Mouse (Mus musculus) CH12.LX (cell line): Measurements from ENCODE around the gene Serpina12. TPM values are rescaled to one million over a fixed set of nuclear protein-coding genes. Genes with fewer than 3 reads are reported as not detected.
A peak's percentile ranks its signal among the peaks of the same experiment; 100 is the strongest.

Source experiments
- DNase-seq: peaks from one replicate; pipeline ENCODE4 v3.0.0-alpha.2; 2013; ENCODE audit errors: extremely low read depth
- H3K27ac ChIP-seq: 2 replicates; pipeline ENCODE4 v1.5.1; 2012; ENCODE audit warnings: low read depth, mild to moderate bottlenecking, control low read depth, moderate library complexity; ENCODE audit not compliant: insufficient read depth
- H3K27me3 ChIP-seq: replicated peaks from 2 replicates; pipeline ENCODE3; 2012; ENCODE audit warnings: inconsistent platforms
- H3K36me3 ChIP-seq, 2 experiments: replicated peaks in 1 of 2; 2 replicates each; pipeline versions ENCODE3 to v1.6.1; 2012; ENCODE audit warnings: inconsistent platforms in 1 of 2, low read length in 1 of 2, mild to moderate bottlenecking in 1 of 2, mixed read lengths in 1 of 2, moderate library complexity in 1 of 2; ENCODE audit not compliant: control insufficient read depth in 1 of 2, insufficient read depth in 1 of 2
- H3K4me1 ChIP-seq, 2 experiments: 2 replicates each; pipeline ENCODE4 v1.6.1; 2012; ENCODE audit warnings: inconsistent platforms in 1 of 2, moderate library complexity in 1 of 2; ENCODE audit not compliant: insufficient read depth in 2 of 2, control insufficient read depth in 1 of 2
- H3K4me2 ChIP-seq: 2 replicates; pipeline ENCODE4 v1.6.1; 2012; ENCODE audit warnings: low read depth, mild to moderate bottlenecking, control low read depth; ENCODE audit not compliant: poor library complexity, insufficient read depth, severe bottlenecking
- H3K4me3 ChIP-seq, 3 experiments: fragments of 150-350 bp in 1 of 3; sonication (generic) in 1 of 3; replicated peaks in 1 of 3; 2 replicates each; pipeline versions ENCODE3 to v1.5.1; 2011 to 2012; ENCODE audit warnings: low read depth in 2 of 3, low read length in 2 of 3, mild to moderate bottlenecking in 2 of 3, moderate library complexity in 2 of 3, control low read depth in 1 of 3, improper control_type of control experiment in 1 of 3, inconsistent platforms in 1 of 3, mixed read lengths in 1 of 3; ENCODE audit not compliant: poor library complexity in 1 of 3
- H3K79me2 ChIP-seq: replicated peaks from 2 replicates; pipeline ENCODE4 v1.6.1; 2012; ENCODE audit warnings: mild to moderate bottlenecking, moderate library complexity; ENCODE audit not compliant: control insufficient read depth, poor library complexity, insufficient read depth, severe bottlenecking; ENCODE audit errors: extremely low read depth
- H3K9ac ChIP-seq: 2 replicates; pipeline ENCODE4 v1.6.1; 2012; ENCODE audit warnings: low read depth, mild to moderate bottlenecking, control low read depth, moderate library complexity; ENCODE audit not compliant: insufficient read depth
- H3K9me3 ChIP-seq: replicated peaks from 2 replicates; pipeline ENCODE3; 2012; ENCODE audit warnings: low read length, inconsistent platforms, mixed read lengths
- BHLHE40 ChIP-seq: IDR thresholded peaks from 2 replicates; pipeline ENCODE4 v1.6.1; 2011; ENCODE audit warnings: mild to moderate bottlenecking, low read depth, low read length, improper control_type of control experiment
- CHD1 ChIP-seq: IDR thresholded peaks from 2 replicates; pipeline ENCODE4 v1.6.1; 2012; ENCODE audit warnings: low read depth, low read length, improper control_type of control experiment, inconsistent platforms
- CHD2 ChIP-seq: IDR thresholded peaks from 2 replicates; pipeline ENCODE4 v1.6.1; 2011; ENCODE audit warnings: low read length, improper control_type of control experiment
- CTCF ChIP-seq, 2 experiments: IDR thresholded peaks in 1 of 2; conservative IDR thresholded peaks in 1 of 2; 2 replicates each; pipeline ENCODE4 v1.5.1; 2011 to 2012; ENCODE audit warnings: low read depth in 2 of 2, low read length in 2 of 2, improper control_type of control experiment in 1 of 2, inconsistent platforms in 1 of 2, mild to moderate bottlenecking in 1 of 2, moderate library complexity in 1 of 2
- E2F4 ChIP-seq: IDR thresholded peaks from 2 replicates; pipeline ENCODE4 v1.6.1; 2011; ENCODE audit warnings: low read depth, low read length, improper control_type of control experiment; ENCODE audit not compliant: insufficient replicate concordance
- ELF1 ChIP-seq: IDR thresholded peaks from 2 replicates; pipeline ENCODE4 v1.6.1; 2014; ENCODE audit warnings: low read depth, mild to moderate bottlenecking, inconsistent platforms, low read length, improper control_type of control experiment
- EP300 ChIP-seq: IDR thresholded peaks from 2 replicates; pipeline ENCODE4 v1.6.1; 2011; ENCODE audit warnings: low read length, improper control_type of control experiment
- ETS1 ChIP-seq: conservative IDR thresholded peaks from 2 replicates; pipeline ENCODE4 v1.6.1; 2012; ENCODE audit warnings: low read depth, mild to moderate bottlenecking, inconsistent platforms, low read length, improper control_type of control experiment, moderate library complexity
- HCFC1 ChIP-seq: IDR thresholded peaks from 2 replicates; pipeline ENCODE4 v1.6.1; 2012; ENCODE audit warnings: low read depth, mild to moderate bottlenecking, inconsistent platforms, low read length, improper control_type of control experiment
- IRF4 ChIP-seq: IDR thresholded peaks from 2 replicates; pipeline ENCODE4 v1.6.1; 2014; ENCODE audit warnings: low read depth, mild to moderate bottlenecking, inconsistent platforms, low read length, improper control_type of control experiment
- JUND ChIP-seq: conservative IDR thresholded peaks from 2 replicates; pipeline ENCODE4 v1.6.1; 2011; ENCODE audit warnings: low read depth, low read length, improper control_type of control experiment
- KAT2A ChIP-seq: IDR thresholded peaks from 2 replicates; pipeline ENCODE4 v1.6.1; 2012; ENCODE audit warnings: low read length, improper control_type of control experiment, inconsistent platforms; ENCODE audit not compliant: insufficient replicate concordance
- MAFK ChIP-seq: IDR thresholded peaks from 2 replicates; pipeline ENCODE4 v1.6.1; 2011; ENCODE audit warnings: low read length, improper control_type of control experiment; ENCODE audit not compliant: insufficient replicate concordance
- MAX ChIP-seq: IDR thresholded peaks from 2 replicates; pipeline ENCODE4 v1.6.1; 2011; ENCODE audit warnings: low read length, improper control_type of control experiment
- MAZ ChIP-seq: IDR thresholded peaks from 2 replicates; pipeline ENCODE4 v1.6.1; 2012; ENCODE audit warnings: low read depth, mild to moderate bottlenecking, inconsistent platforms, low read length, improper control_type of control experiment, moderate library complexity
- MEF2A ChIP-seq: IDR thresholded peaks from 2 replicates; pipeline ENCODE4 v1.6.1; 2014; ENCODE audit warnings: low read depth, mild to moderate bottlenecking, inconsistent platforms, low read length, improper control_type of control experiment, borderline replicate concordance
- MXI1 ChIP-seq: IDR thresholded peaks from 2 replicates; pipeline ENCODE4 v1.6.1; 2011; ENCODE audit warnings: mild to moderate bottlenecking, low read depth, low read length, improper control_type of control experiment
- MYC ChIP-seq: IDR thresholded peaks from 2 replicates; pipeline ENCODE4 v1.6.1; 2011; ENCODE audit warnings: low read depth, mild to moderate bottlenecking, improper control_type of control experiment, low read length
- NELFE ChIP-seq: IDR thresholded peaks from 2 replicates; pipeline ENCODE4 v1.6.1; 2011; ENCODE audit warnings: low read depth, low read length, improper control_type of control experiment
- PAX5 ChIP-seq: IDR thresholded peaks from 2 replicates; pipeline ENCODE4 v1.6.1; 2012; ENCODE audit warnings: low read length, inconsistent platforms, mixed read lengths
- POLR2AphosphoS2 ChIP-seq: IDR thresholded peaks from 2 replicates; pipeline ENCODE4 v1.6.1; 2011; ENCODE audit warnings: low read depth, low read length, improper control_type of control experiment
- RAD21 ChIP-seq: IDR thresholded peaks from 2 replicates; pipeline ENCODE4 v1.6.1; 2011; ENCODE audit warnings: low read depth, mild to moderate bottlenecking, low read length, improper control_type of control experiment, moderate library complexity
- RCOR1 ChIP-seq: conservative IDR thresholded peaks from 2 replicates; pipeline ENCODE4 v1.6.1; 2012; ENCODE audit warnings: low read depth, mild to moderate bottlenecking, inconsistent platforms, low read length, improper control_type of control experiment
- SMC3 ChIP-seq: IDR thresholded peaks from 2 replicates; pipeline ENCODE4 v1.6.1; 2011; ENCODE audit warnings: low read depth, low read length, improper control_type of control experiment
- TBP ChIP-seq: conservative IDR thresholded peaks from 2 replicates; pipeline ENCODE4 v1.6.1; 2011; ENCODE audit warnings: low read depth, low read length, improper control_type of control experiment
- TCF12 ChIP-seq: IDR thresholded peaks from 2 replicates; pipeline ENCODE4 v1.6.1; 2014; ENCODE audit warnings: low read depth, mild to moderate bottlenecking, inconsistent platforms, low read length, improper control_type of control experiment
- UBTF ChIP-seq: IDR thresholded peaks from 2 replicates; pipeline ENCODE4 v1.6.1; 2012; ENCODE audit warnings: low read depth, mild to moderate bottlenecking, inconsistent platforms, low read length, improper control_type of control experiment, moderate library complexity
- USF1 ChIP-seq: IDR thresholded peaks from 2 replicates; pipeline ENCODE4 v1.6.1; 2014; ENCODE audit warnings: low read depth, mild to moderate bottlenecking, inconsistent platforms, low read length, improper control_type of control experiment
- ZC3H11A ChIP-seq: IDR thresholded peaks from 2 replicates; pipeline ENCODE4 v1.6.1; 2012; ENCODE audit warnings: low read depth, mild to moderate bottlenecking, inconsistent platforms, low read length, improper control_type of control experiment
- ZKSCAN1 ChIP-seq: IDR thresholded peaks from 2 replicates; pipeline ENCODE4 v1.6.1; 2012; ENCODE audit warnings: low read depth, inconsistent platforms, low read length, improper control_type of control experiment, borderline replicate concordance
- ZMIZ1 ChIP-seq: IDR thresholded peaks from 2 replicates; pipeline ENCODE4 v1.6.1; 2012; ENCODE audit warnings: low read depth, mild to moderate bottlenecking, inconsistent platforms, low read length, improper control_type of control experiment
- ZNF384 ChIP-seq: IDR thresholded peaks from 2 replicates; pipeline ENCODE4 v1.6.1; 2012; ENCODE audit warnings: low read depth, low read length, improper control_type of control experiment, inconsistent platforms
- dilution Hi-C: fragments of 300-500 bp; cut with MboI; formaldehyde crosslinking; loops from 2 replicates; pipeline ENCODE4 v1.14.3; 2020; ENCODE audit warnings: low sequenced_read_pairs; ENCODE audit not compliant: extremely low pct_unique_long_range_greater_than_20kb, extremely low pct_ligation_motif_present
- in situ Hi-C: fragments of 300-500 bp; cut with MboI; formaldehyde crosslinking; loops from 3 replicates; pipeline ENCODE4 v1.14.3; 2019; ENCODE audit warnings: low sequenced_read_pairs, low pct_ligation_motif_present, low pct_unique_long_range_greater_than_20kb, mixed read lengths
- polyA plus RNA-seq: library from polyadenylated mRNA; unstranded; fragments of >175 nt; gene quantifications from 2 replicates; pipeline ENCODE4 v1.2.1, GENCODE M21; 2012; ENCODE audit warnings: low read depth; ENCODE audit not compliant: insufficient read length
- total RNA-seq, 2 experiments: library from RNA; depleted of rRNA; stranded (reverse); fragments of 300-350 nt in 1 of 2; fragments of >200 nt in 1 of 2; gene quantifications; 2 replicates each; pipeline ENCODE4 v1.2.3; 2012 to 2014

Serpina12 gene
- total and polyA plus RNA-seq, 3 experiments: 0.09 TPM; not detected in 2

DNA sequence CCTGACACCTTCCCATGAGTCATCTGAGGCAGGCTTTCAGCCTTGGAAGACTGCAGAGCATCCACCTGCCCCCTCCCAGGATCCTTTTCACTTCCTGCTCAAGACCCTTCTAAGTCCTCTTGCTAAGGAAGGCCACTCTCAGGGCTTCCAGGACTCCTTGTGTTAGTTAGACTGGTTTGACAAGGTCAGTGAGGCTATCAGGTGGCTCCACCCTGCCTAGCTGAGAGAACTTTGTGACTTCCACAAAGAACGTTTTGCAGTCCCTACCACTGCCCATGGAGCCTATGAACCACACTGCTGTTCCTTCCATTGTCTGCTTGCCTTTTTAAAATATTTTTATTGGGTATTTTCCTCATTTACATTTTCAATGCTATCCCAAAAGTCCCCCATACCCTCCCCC lies 27.5 kb upstream of the Serpina12 start:
- Histone ChIP-seq H3K4me3 (no peak overlapping the region), H3K79me2 (no peaks in the 10 kb centered on the region), H3K36me3 (no peaks in the 10 kb centered on the region), H3K4me1 (peaks cover 4 to 14% of the 10 kb centered on the region in 2 experiments)
- dilution Hi-C loops: no loop called here
- TF ChIP-seq MAZ (no peak), UBTF (no peak), TCF12 (no peak), MAX (no peak), PAX5 (no peak), CTCF (conservative IDR thresholded peaks at IDR 0.05 in 1 of 2, IDR thresholded peaks at IDR 0.05 in 1 of 2; ENCODE audit: low read depth in 2 of 2, low read length in 2 of 2) (no peak), MYC (no peak), MAFK (no peak), RAD21 (no peak), MXI1 (no peak), CHD1 (no peak), TBP (no peak), POLR2AphosphoS2 (no peak), ZNF384 (no peak), BHLHE40 (no peak), ZKSCAN1 (no peak), KAT2A (no peak)
- TF ChIP-seq, all 38 proteins: peak for 0
- DNase-seq: no peak
- no peak overlapping the region for H3K4me2 ChIP-seq
- no peak overlapping the region for H3K9ac ChIP-seq
- peaks cover 61% of the 10 kb centered on the region for H3K27me3 ChIP-seq
- in situ Hi-C loops: no loop called here
- H3K27ac ChIP-seq: no peak overlapping the region
- no peaks in the 10 kb centered on the region for H3K9me3 ChIP-seq

- H3K27ac ChIP-seq: no peak overlapping the region
- in situ Hi-C loops: no loop called here
- H3K36me3 ChIP-seq: no peaks in the 10 kb centered on the region
- H3K4me2 ChIP-seq: no peak overlapping the region
- H3K4me3 ChIP-seq: no peak overlapping the region
- H3K9ac ChIP-seq: no peak overlapping the region
- H3K4me1 ChIP-seq: peaks cover 5 to 33% of the 10 kb centered on the region in 2 experiments
- dilution Hi-C loops: no loop called here
- no peaks in the 10 kb centered on the region for H3K9me3 ChIP-seq
- peak; percentile 84 for DNase-seq
- H3K79me2 ChIP-seq: no peaks in the 10 kb centered on the region
- H3K27me3 ChIP-seq: peaks cover 40% of the 10 kb centered on the region
- TF ChIP-seq E2F4 (no peak), RAD21 (peak; percentile 92), PAX5 (no peak), MAZ (no peak), NELFE (no peak), MEF2A (no peak), RCOR1 (no peak), POLR2AphosphoS2 (no peak), CHD1 (no peak), EP300 (no peak), ZKSCAN1 (no peak), IRF4 (no peak), TCF12 (no peak), SMC3 (peak; percentile 96), JUND (0 out of 2 replicates have a peak, but pooled peaks have one; percentile 26), HCFC1 (no peak), CTCF (conservative IDR thresholded peaks at IDR 0.05 in 1 of 2, IDR thresholded peaks at IDR 0.05 in 1 of 2; ENCODE audit: low read depth in 2 of 2, low read length in 2 of 2) (peak; percentile 27 to 93; a peak in 3 of 4 replicates), ZMIZ1 (no peak), UBTF (no peak), ELF1 (peak; percentile 55), MAFK (no peak), ETS1 (no peak), MAX (no peak), TBP (no peak), ZNF384 (no peak), ZC3H11A (peak; percentile 68), USF1 (no peak), CHD2 (no peak)
Observed at GRCm38 (mm10) chr12:104069620-104070019, 25.4 kb upstream of the Serpina12 start.
